Mouse (Mus musculus) MEL (cell line): Measurements from ENCODE around the gene Atp8b4. TPM values are rescaled to one million over a fixed set of nuclear protein-coding genes. Genes with fewer than 3 reads are reported as not detected.

Experiments used
- DNase-seq: peaks from one replicate; pipeline ENCODE4 v3.0.0; 2011; ENCODE audit warnings: low read depth, low spot score
- H3K27ac ChIP-seq: 2 replicates; pipeline ENCODE4 v1.5.1; 2012; ENCODE audit warnings: low read depth, mild to moderate bottlenecking, control low read depth, low read length, moderate library complexity; ENCODE audit not compliant: control insufficient read depth
- H3K27me3 ChIP-seq, 2 experiments: fragments of 150-350 bp in 1 of 2; sonication (generic) in 1 of 2; 2 replicates each; pipeline ENCODE4 v1.6.1; 2012; ENCODE audit warnings: low read length in 2 of 2, mild to moderate bottlenecking in 2 of 2, improper control_type of control experiment in 1 of 2, moderate library complexity in 1 of 2; ENCODE audit not compliant: insufficient read depth in 2 of 2, control insufficient read depth in 1 of 2
- H3K36me3 ChIP-seq, 2 experiments: 2 replicates each; pipeline ENCODE4 v1.6.1; 2012 to 2014; ENCODE audit warnings: low read length in 2 of 2, improper control_type of control experiment in 1 of 2, inconsistent platforms in 1 of 2, mild to moderate bottlenecking in 1 of 2; ENCODE audit not compliant: insufficient read depth in 2 of 2, control insufficient read depth in 1 of 2
- H3K4me1 ChIP-seq, 2 experiments: fragments of 150-350 bp in 1 of 2; sonication (generic) in 1 of 2; 2 replicates each; pipeline ENCODE4 v1.6.1; 2012; ENCODE audit warnings: low read length in 2 of 2, improper control_type of control experiment in 1 of 2, mild to moderate bottlenecking in 1 of 2; ENCODE audit not compliant: insufficient read depth in 2 of 2, control insufficient read depth in 1 of 2
- H3K4me3 ChIP-seq, 2 experiments: fragments of 150-350 bp in 1 of 2; sonication (generic) in 1 of 2; 2 replicates each; pipeline ENCODE4 v1.5.1; 2012; ENCODE audit warnings: low read depth in 2 of 2, low read length in 2 of 2, mild to moderate bottlenecking in 2 of 2, moderate library complexity in 2 of 2, control low read depth in 1 of 2, improper control_type of control experiment in 1 of 2; ENCODE audit not compliant: control insufficient read depth in 1 of 2, insufficient read depth in 1 of 2
- H3K79me2 ChIP-seq: 2 replicates; pipeline ENCODE4 v1.6.1; 2012; ENCODE audit warnings: mild to moderate bottlenecking, low read length, moderate library complexity; ENCODE audit not compliant: control insufficient read depth, poor library complexity, insufficient read depth
- H3K9ac ChIP-seq: 2 replicates; pipeline ENCODE4 v1.6.1; 2012; ENCODE audit warnings: low read depth, mild to moderate bottlenecking, control low read depth, low read length, moderate library complexity; ENCODE audit not compliant: control insufficient read depth, poor library complexity, severe bottlenecking
- H3K9me3 ChIP-seq: fragments of 150-350 bp; sonication (generic); replicated peaks from 2 replicates; pipeline ENCODE4 v1.6.1; 2012; ENCODE audit warnings: mild to moderate bottlenecking, low read length, improper control_type of control experiment, moderate library complexity; ENCODE audit not compliant: insufficient read depth
- BHLHE40 ChIP-seq: IDR thresholded peaks from 2 replicates; pipeline ENCODE4 v1.6.1; 2012; ENCODE audit warnings: low read depth, mild to moderate bottlenecking, inconsistent platforms, low read length, improper control_type of control experiment, borderline replicate concordance
- CHD2 ChIP-seq: IDR thresholded peaks from 2 replicates; pipeline ENCODE4 v1.6.1; 2011; ENCODE audit warnings: low read length, improper control_type of control experiment
- CTCF ChIP-seq, 3 experiments: IDR thresholded peaks in 2 of 3; conservative IDR thresholded peaks in 1 of 3; 2 replicates each; pipeline ENCODE4 v1.5.1; 2011 to 2012; ENCODE audit warnings: low read length in 3 of 3, low read depth in 2 of 3, mild to moderate bottlenecking in 2 of 3, improper control_type of control experiment in 1 of 3, inconsistent platforms in 1 of 3, mixed read lengths in 1 of 3, moderate library complexity in 1 of 3; ENCODE audit not compliant: control insufficient read depth in 1 of 3, insufficient read depth in 1 of 3, poor library complexity in 1 of 3, severe bottlenecking in 1 of 3
- ELF1 ChIP-seq: IDR thresholded peaks from 2 replicates; pipeline ENCODE4 v1.6.1; 2014; ENCODE audit warnings: low read depth, mild to moderate bottlenecking, inconsistent platforms, low read length, improper control_type of control experiment, moderate library complexity
- ETS1 ChIP-seq: IDR thresholded peaks from 2 replicates; pipeline ENCODE4 v1.6.1; 2012; ENCODE audit warnings: low read depth, mild to moderate bottlenecking, inconsistent platforms, low read length, improper control_type of control experiment, moderate library complexity
- GABPA ChIP-seq: IDR thresholded peaks from 2 replicates; pipeline ENCODE4 v1.6.1; 2012; ENCODE audit warnings: low read depth, mild to moderate bottlenecking, inconsistent platforms, low read length, improper control_type of control experiment, moderate library complexity
- GATA1 ChIP-seq: IDR thresholded peaks from 2 replicates; pipeline ENCODE4 v1.6.1; 2011; ENCODE audit warnings: low read depth, low read length, improper control_type of control experiment
- HCFC1 ChIP-seq: IDR thresholded peaks from 2 replicates; pipeline ENCODE4 v1.6.1; 2012; ENCODE audit warnings: low read depth, mild to moderate bottlenecking, inconsistent platforms, low read length, improper control_type of control experiment, moderate library complexity
- MAFK ChIP-seq: IDR thresholded peaks from 2 replicates; pipeline ENCODE4 v1.6.1; 2011; ENCODE audit warnings: low read depth, mild to moderate bottlenecking, low read length, improper control_type of control experiment, borderline replicate concordance
- MAX ChIP-seq: IDR thresholded peaks from 2 replicates; pipeline ENCODE4 v1.6.1; 2011; ENCODE audit warnings: low read length, improper control_type of control experiment
- MEF2A ChIP-seq: IDR thresholded peaks from 2 replicates; pipeline ENCODE4 v1.6.1; 2014; ENCODE audit warnings: low read depth, mild to moderate bottlenecking, inconsistent platforms, low read length, improper control_type of control experiment; ENCODE audit not compliant: poor library complexity, insufficient replicate concordance, severe bottlenecking; ENCODE audit errors: extremely low read depth
- MYB ChIP-seq: IDR thresholded peaks from 2 replicates; pipeline ENCODE4 v1.6.1; 2011; ENCODE audit warnings: mild to moderate bottlenecking, low read depth, low read length, improper control_type of control experiment
- NRF1 ChIP-seq: IDR thresholded peaks from 2 replicates; pipeline ENCODE4 v1.6.1; 2014; ENCODE audit warnings: low read depth, mild to moderate bottlenecking, inconsistent platforms, low read length, improper control_type of control experiment, moderate library complexity; ENCODE audit not compliant: poor library complexity, insufficient read depth, severe bottlenecking
- POLR2AphosphoS2 ChIP-seq: IDR thresholded peaks from 2 replicates; pipeline ENCODE4 v1.6.1; 2011; ENCODE audit warnings: low read length, improper control_type of control experiment
- POLR2AphosphoS5 ChIP-seq: IDR thresholded peaks from 2 replicates; pipeline ENCODE4 v1.6.1; 2012; ENCODE audit warnings: low read depth, borderline replicate concordance, mild to moderate bottlenecking, inconsistent platforms, low read length, moderate library complexity, mixed read lengths
- RAD21 ChIP-seq: IDR thresholded peaks from 2 replicates; pipeline ENCODE4 v1.6.1; 2011; ENCODE audit warnings: mild to moderate bottlenecking, low read depth, low read length, improper control_type of control experiment
- SIN3A ChIP-seq: IDR thresholded peaks from 2 replicates; pipeline ENCODE4 v1.6.1; 2012; ENCODE audit warnings: low read length, improper control_type of control experiment, inconsistent platforms
- SMC3 ChIP-seq: IDR thresholded peaks from 2 replicates; pipeline ENCODE4 v1.6.1; 2011; ENCODE audit warnings: low read depth, low read length, improper control_type of control experiment
- TAL1 ChIP-seq: IDR thresholded peaks from 2 replicates; pipeline ENCODE4 v1.6.1; 2012; ENCODE audit warnings: mild to moderate bottlenecking, inconsistent platforms, low read length, moderate library complexity, mixed read lengths
- TBP ChIP-seq: IDR thresholded peaks from 2 replicates; pipeline ENCODE4 v1.8.0; 2011; ENCODE audit warnings: low read depth, low read length, improper control_type of control experiment
- UBTF ChIP-seq: IDR thresholded peaks from 2 replicates; pipeline ENCODE4 v1.6.1; 2012; ENCODE audit warnings: low read depth, mild to moderate bottlenecking, inconsistent platforms, low read length, improper control_type of control experiment, moderate library complexity, borderline replicate concordance; ENCODE audit not compliant: insufficient read depth
- USF1 ChIP-seq: IDR thresholded peaks from 2 replicates; pipeline ENCODE4 v1.6.1; 2014; ENCODE audit warnings: low read depth, mild to moderate bottlenecking, inconsistent platforms, low read length, improper control_type of control experiment, moderate library complexity
- polyA plus RNA-seq, 2 experiments: library from polyadenylated mRNA; stranded (reverse) in 1 of 2; unstranded in 1 of 2; fragments of >175 nt in 1 of 2; fragments of >200 nt in 1 of 2; gene quantifications; 2 replicates each; pipeline versions ENCODE4 v1.2.1 to v1.2.4; 2012; ENCODE audit warnings: low replicate concordance in 2 of 2, low read depth in 1 of 2; ENCODE audit not compliant: insufficient read length in 2 of 2, insufficient read depth in 1 of 2, missing spikeins in 1 of 2
- total RNA-seq: library from RNA; depleted of rRNA; stranded (reverse); fragments of 300-350 nt; gene quantifications from 2 replicates; pipeline ENCODE4 v1.2.3, GENCODE M21; 2012; rRNA removed

Gene Atp8b4
- total RNA-seq (not detected in 2 replicates), polyA plus RNA-seq (not detected)

DNA sequence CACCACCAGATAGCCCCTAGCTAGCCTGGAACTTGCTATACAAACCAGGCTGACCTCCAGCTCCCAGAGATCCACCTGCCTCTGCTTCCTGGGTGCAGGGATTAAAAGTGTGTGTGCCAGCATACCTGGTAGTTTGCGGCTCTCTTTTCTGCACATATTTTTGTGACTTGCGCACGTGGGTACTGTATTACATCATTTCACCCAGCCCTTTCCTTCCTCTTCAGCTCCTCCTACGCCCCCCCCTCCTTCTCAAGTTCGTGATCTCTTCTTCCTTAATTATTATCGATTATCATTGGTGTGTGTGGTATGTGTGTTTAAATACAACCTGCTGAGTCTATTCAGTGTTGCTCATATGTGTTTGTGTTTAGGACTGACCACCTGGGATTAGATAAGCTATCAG is at the start of gene Atp8b4:
Gene Atp8b4 (minus strand): TSS at position 154 of the 400 bp plus-strand sequence.
- Histone ChIP-seq H3K36me3 (no peaks in the 10 kb centered on the region), H3K4me1 (no peaks in the 10 kb centered on the region), H3K9ac (no peak within 1 kb of the TSS), H3K9me3 (no peaks in the 10 kb centered on the region), H3K27ac (no peak within 1 kb of the TSS), H3K4me3 (no peak within 1 kb of the TSS), H3K27me3 (no peaks in the 10 kb centered on the region; a peak in 1 of 4 replicates), H3K79me2 (no peaks in the 10 kb centered on the region)
- TF ChIP-seq POLR2AphosphoS5, result no peak
- no peak for TF ChIP-seq HCFC1
- no peak for TF ChIP-seq MAFK
- TF ChIP-seq TAL1, result no peak
- TF ChIP-seq MYB, result no peak
- no peak for TF ChIP-seq SMC3
- no peak for TF ChIP-seq CHD2
- no peak for TF ChIP-seq POLR2AphosphoS2
- no peak for TF ChIP-seq MEF2A
- no peak for DNase-seq

DNA sequence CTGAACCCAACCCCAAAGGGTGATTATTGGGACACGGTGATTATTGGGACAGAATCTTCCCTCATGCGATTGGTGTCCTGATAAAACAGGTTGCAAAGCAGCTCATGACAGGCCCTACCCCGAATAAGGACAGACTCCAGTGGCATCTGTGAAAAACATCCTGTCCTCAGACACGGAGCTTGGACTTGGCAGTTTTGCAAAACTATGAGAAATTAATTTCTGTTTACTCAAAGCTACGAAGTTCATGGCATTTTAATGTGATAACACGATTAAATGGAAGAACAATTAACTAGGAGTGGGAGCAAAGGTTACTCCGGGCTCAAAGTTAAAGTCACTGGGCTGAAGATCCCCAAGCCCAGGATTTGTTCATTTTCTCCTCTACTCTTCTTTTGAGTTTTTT is 49.2 kb upstream of the Atp8b4 start:
- no peak overlapping the region for H3K4me3 ChIP-seq
- no peaks in the 10 kb centered on the region for H3K9me3 ChIP-seq
- no peak for DNase-seq
- H3K27me3 ChIP-seq, result peaks cover 4 to 8% of the 10 kb centered on the region in 2 experiments
- no peaks in the 10 kb centered on the region for H3K36me3 ChIP-seq
- no peaks in the 10 kb centered on the region for H3K4me1 ChIP-seq
- TF ChIP-seq RAD21 (no peak), HCFC1 (no peak), USF1 (no peak), CHD2 (no peak), TBP (no peak), POLR2AphosphoS2 (no peak), ELF1 (no peak), MAX (no peak), UBTF (no peak), ETS1 (no peak), SIN3A (no peak), GABPA (no peak), TAL1 (no peak), GATA1 (no peak), BHLHE40 (no peak), NRF1 (no peak), CTCF (IDR thresholded peaks at IDR 0.05 in 2 of 3, conservative IDR thresholded peaks at IDR 0.05 in 1 of 3; ENCODE audit: control insufficient read depth in 1 of 3, insufficient read depth in 1 of 3, low read depth in 2 of 3, low read length in 3 of 3, poor library complexity in 1 of 3, severe bottlenecking in 1 of 3) (no peak)
- no peak overlapping the region for H3K27ac ChIP-seq
- H3K9ac ChIP-seq, result no peak overlapping the region
- H3K79me2 ChIP-seq, result no peaks in the 10 kb centered on the region
